Mouse (Mus musculus) forebrain, embryonic 15.5 days (tissue): ENCODE measurements around the gene Ano10. TPM values are rescaled to one million over a fixed set of nuclear protein-coding genes. Genes with fewer than 3 reads are reported as not detected.

Experiments
- ATAC-seq: fragments of 200-750 bp; cut with Nextera tagmentation; replicated peaks from 2 replicates; pipeline ENCODE4 v1.8.0; 2017; ENCODE audit warnings: mild to moderate bottlenecking, moderate TSS enrichment, moderate library complexity
- H3K27ac ChIP-seq: fragments of 300-500 bp; sonication (generic); replicated peaks from 2 replicates; pipeline ENCODE4 v1.5.1; 2015; ENCODE audit warnings: mild to moderate bottlenecking, inconsistent platforms
- H3K27me3 ChIP-seq: fragments of 300-500 bp; sonication (generic); 2 replicates; pipeline ENCODE4 v1.6.1; 2015; ENCODE audit warnings: inconsistent platforms
- H3K36me3 ChIP-seq: fragments of 300-500 bp; sonication (generic); 2 replicates; pipeline ENCODE4 v1.6.1; 2015; ENCODE audit warnings: mild to moderate bottlenecking, inconsistent platforms
- H3K4me1 ChIP-seq: fragments of 300-500 bp; sonication (generic); 2 replicates; pipeline ENCODE4 v1.6.1; 2015; ENCODE audit warnings: inconsistent platforms
- H3K4me2 ChIP-seq: fragments of 300-500 bp; sonication (generic); replicated peaks from 2 replicates; pipeline ENCODE4 v1.6.1; 2015; ENCODE audit warnings: mild to moderate bottlenecking, inconsistent platforms
- H3K4me3 ChIP-seq: fragments of 300-500 bp; sonication (generic); 2 replicates; pipeline ENCODE4 v1.5.1; 2015; ENCODE audit warnings: mild to moderate bottlenecking, inconsistent platforms
- H3K9ac ChIP-seq: fragments of 300-500 bp; sonication (generic); replicated peaks from 2 replicates; pipeline ENCODE4 v1.6.1; 2015; ENCODE audit warnings: mild to moderate bottlenecking, inconsistent platforms
- H3K9me3 ChIP-seq: fragments of 300-500 bp; sonication (generic); 2 replicates; pipeline ENCODE4 v1.6.1; 2016; ENCODE audit warnings: inconsistent platforms
- WGBS: fragments of 180-500 bp; shearing (Covaris S2); methylation state at CpG from one replicate; pipeline ENCODE4 v1.1.7; 2015; ENCODE audit warnings: mixed read lengths; 5-methylcytosine and 5-hydroxymethylcytosine counted together
- polyA plus RNA-seq: library from polyadenylated mRNA; unstranded; fragments of >200 nt; fragmentation: Nextera tagmentation; extraction: Ambion mirVana; gene quantifications from 2 replicates; pipeline ENCODE4 v1.2.1, GENCODE M21; 2015

The Ano10 gene
- polyA plus RNA-seq, 1 experiment from 2014 or later, result 35.2 TPM

DNA sequence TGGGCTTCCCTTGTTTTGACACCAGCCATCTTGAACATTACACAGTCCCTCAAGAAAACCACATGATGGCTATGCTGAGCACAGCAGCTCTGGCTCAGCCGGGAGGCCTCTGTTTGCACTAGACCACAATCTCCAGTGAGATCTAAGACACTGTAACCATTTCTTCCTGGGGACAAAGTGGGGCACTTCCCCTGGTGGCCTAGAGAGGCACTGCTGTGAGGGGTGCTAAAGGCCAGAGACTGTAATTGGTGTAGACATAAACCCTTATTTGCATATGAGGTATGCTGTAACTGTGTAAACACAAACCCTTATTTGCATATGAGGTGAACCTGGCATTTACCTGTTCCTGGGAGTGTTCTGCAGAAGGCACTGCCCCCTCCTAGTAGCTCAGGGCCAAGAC is 105.5 kb downstream of the Ano10 start:
- Histone ChIP-seq H3K4me1 (peaks cover 12% of the 10 kb centered on the region), H3K4me3 (no peak overlapping the region), H3K27ac (no peak overlapping the region), H3K9me3 (no peaks in the 10 kb centered on the region), H3K36me3 (no peaks in the 10 kb centered on the region), H3K9ac (no peak overlapping the region), H3K4me2 (no peak overlapping the region), H3K27me3 (no peaks in the 10 kb centered on the region)
- WGBS, result 59% methylated on average over 1 of the region's 1 CpGs
- no peak for ATAC-seq

- no peaks in the 10 kb centered on the region for H3K9me3 ChIP-seq
- ATAC-seq, result no peak
- WGBS, result 92% methylated on average over 7 of the region's 7 CpGs
- no peaks in the 10 kb centered on the region for H3K4me1 ChIP-seq
- H3K27me3 ChIP-seq, result no peaks in the 10 kb centered on the region
- H3K36me3 ChIP-seq, result no peaks in the 10 kb centered on the region
- H3K9ac ChIP-seq, result no peak overlapping the region
- no peak overlapping the region for H3K27ac ChIP-seq
- H3K4me2 ChIP-seq, result no peak overlapping the region
- H3K4me3 ChIP-seq, result no peak overlapping the region
These were observed 106.7 kb downstream of the Ano10 start for GRCm38 (mm10) chr9:122187451-122187921.

DNA sequence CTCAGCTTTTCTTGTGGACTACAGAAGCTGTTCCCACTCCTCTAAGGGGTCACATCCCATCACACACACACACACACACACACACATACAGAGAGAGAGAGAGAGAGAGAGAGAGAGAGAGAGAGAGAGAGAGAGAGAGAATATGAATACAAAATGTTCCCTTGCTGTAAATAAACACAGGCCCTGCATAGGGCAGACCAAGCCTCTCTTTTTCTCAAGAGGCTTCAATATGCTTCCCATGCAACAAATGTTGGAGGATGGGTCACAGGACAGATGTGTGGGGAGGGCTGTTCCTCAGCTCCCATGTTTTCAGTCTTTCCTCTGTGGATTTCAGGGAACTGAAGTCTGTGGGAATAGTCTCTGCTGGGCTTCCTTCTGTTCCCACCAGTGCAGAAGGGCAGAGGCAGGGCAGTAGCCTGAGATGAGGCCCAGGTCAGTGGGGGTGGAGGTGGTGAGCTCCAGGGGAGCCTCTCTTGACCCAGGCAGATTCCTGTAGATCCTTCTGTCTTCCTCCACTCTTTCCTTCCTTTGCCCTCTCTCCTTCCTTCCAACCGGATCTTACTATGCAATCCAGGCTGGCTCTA is 107.5 kb downstream of the Ano10 start:
- no peak for ATAC-seq
- H3K4me1 ChIP-seq, result no peaks in the 10 kb centered on the region
- 88% methylated on average over 1 of the region's 1 CpGs for WGBS

DNA sequence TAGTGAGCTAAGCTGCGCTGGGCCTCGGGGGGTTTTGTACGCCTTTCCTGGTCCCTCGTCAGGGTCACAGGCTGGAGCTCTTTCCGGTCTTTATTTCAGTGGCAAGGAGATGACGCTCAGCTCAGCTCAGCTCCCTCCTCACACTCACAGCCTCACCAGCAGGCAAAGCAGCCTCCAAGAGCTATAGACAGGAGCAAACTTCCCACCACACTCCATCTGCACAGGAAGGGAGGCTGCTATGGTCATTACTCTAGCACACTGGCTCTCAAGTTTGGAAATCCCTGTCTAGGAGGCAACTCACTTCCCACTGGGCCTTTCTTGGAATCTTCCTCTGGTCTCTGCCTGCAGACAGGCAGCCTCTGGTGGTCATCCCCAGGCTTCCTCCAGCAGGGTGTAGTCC is 108.3 kb downstream of the Ano10 start:
- ATAC-seq, result no peak
- WGBS, result 84% methylated on average over 6 of the region's 6 CpGs
- no peak overlapping the region for H3K4me3 ChIP-seq
- no peaks in the 10 kb centered on the region for H3K9me3 ChIP-seq
- no peak overlapping the region for H3K4me2 ChIP-seq
- H3K9ac ChIP-seq, result no peak overlapping the region
- H3K36me3 ChIP-seq, result no peaks in the 10 kb centered on the region
- H3K27ac ChIP-seq, result no peak overlapping the region
- H3K4me1 ChIP-seq, result no peaks in the 10 kb centered on the region
- H3K27me3 ChIP-seq, result no peaks in the 10 kb centered on the region

More for the DNA sequence above, 107.5 kb downstream of the Ano10 start:
- no peak overlapping the region for H3K4me2 ChIP-seq
- no peaks in the 10 kb centered on the region for H3K27me3 ChIP-seq
- H3K9ac ChIP-seq, result no peak overlapping the region
- no peak overlapping the region for H3K4me3 ChIP-seq
- H3K9me3 ChIP-seq, result no peaks in the 10 kb centered on the region
- H3K27ac ChIP-seq, result no peak overlapping the region
- no peaks in the 10 kb centered on the region for H3K36me3 ChIP-seq

GRCm38 (mm10) chr9:122185061-122185460 is 109.2 kb downstream of the Ano10 start:
- no peak overlapping the region for H3K4me3 ChIP-seq
- peak; percentile 58; the same call in 1 of the 2 replicates for ATAC-seq
- no peaks in the 10 kb centered on the region for H3K36me3 ChIP-seq
- H3K27ac ChIP-seq, result no peak overlapping the region
- H3K9me3 ChIP-seq, result no peaks in the 10 kb centered on the region
- H3K27me3 ChIP-seq, result no peaks in the 10 kb centered on the region
- no peak overlapping the region for H3K4me2 ChIP-seq
- 23% methylated on average over 2 of the region's 2 CpGs for WGBS
- H3K9ac ChIP-seq, result no peak overlapping the region
- H3K4me1 ChIP-seq, result no peaks in the 10 kb centered on the region

- Histone ChIP-seq H3K27me3 (no peaks in the 10 kb centered on the region), H3K9me3 (no peaks in the 10 kb centered on the region), H3K4me2 (no peak overlapping the region), H3K4me1 (no peaks in the 10 kb centered on the region), H3K4me3 (no peak overlapping the region), H3K9ac (no peak overlapping the region), H3K36me3 (no peaks in the 10 kb centered on the region), H3K27ac (no peak overlapping the region)
- WGBS, result 91% methylated on average over 3 of the region's 3 CpGs
- no peak for ATAC-seq
These were observed 109.9 kb downstream of the Ano10 start for GRCm38 (mm10) chr9:122184329-122184728.

DNA sequence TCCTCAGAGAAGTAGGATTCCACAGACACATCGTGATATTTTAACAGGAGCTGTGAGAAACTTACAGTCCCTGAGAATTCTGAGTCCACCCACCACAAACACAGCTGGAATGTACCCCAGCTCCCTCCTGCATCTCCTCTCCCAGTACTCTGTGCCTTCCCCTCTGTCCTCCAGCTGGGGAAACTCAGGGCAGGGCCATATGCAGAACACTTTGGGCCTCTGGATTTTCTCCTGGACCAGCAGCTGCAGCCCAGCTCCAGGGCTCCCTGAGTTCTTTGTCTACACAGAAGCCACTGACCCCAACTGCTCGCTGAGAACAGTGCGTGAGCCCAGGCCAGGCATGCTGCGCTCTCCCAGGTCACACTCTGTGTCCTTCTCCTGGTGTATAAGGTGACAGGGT is 111.1 kb downstream of the Ano10 start:
- Histone ChIP-seq H3K9ac (no peak overlapping the region), H3K27ac (no peak overlapping the region), H3K4me2 (no peak overlapping the region), H3K27me3 (no peaks in the 10 kb centered on the region), H3K9me3 (no peaks in the 10 kb centered on the region), H3K4me3 (no peak overlapping the region), H3K36me3 (no peaks in the 10 kb centered on the region), H3K4me1 (no peaks in the 10 kb centered on the region)
- WGBS, result 83% methylated on average over 4 of the region's 4 CpGs
- ATAC-seq, result no peak

GRCm38 (mm10) chr9:122180105-122180504 is 114.1 kb downstream of the Ano10 start:
- Histone ChIP-seq H3K4me2 (no peak overlapping the region), H3K9me3 (no peaks in the 10 kb centered on the region), H3K27me3 (no peaks in the 10 kb centered on the region), H3K36me3 (no peaks in the 10 kb centered on the region), H3K27ac (no peak overlapping the region), H3K9ac (no peak overlapping the region), H3K4me3 (no peak overlapping the region), H3K4me1 (no peaks in the 10 kb centered on the region)
- 86% methylated on average over 3 of the region's 3 CpGs for WGBS
- no peak for ATAC-seq

DNA sequence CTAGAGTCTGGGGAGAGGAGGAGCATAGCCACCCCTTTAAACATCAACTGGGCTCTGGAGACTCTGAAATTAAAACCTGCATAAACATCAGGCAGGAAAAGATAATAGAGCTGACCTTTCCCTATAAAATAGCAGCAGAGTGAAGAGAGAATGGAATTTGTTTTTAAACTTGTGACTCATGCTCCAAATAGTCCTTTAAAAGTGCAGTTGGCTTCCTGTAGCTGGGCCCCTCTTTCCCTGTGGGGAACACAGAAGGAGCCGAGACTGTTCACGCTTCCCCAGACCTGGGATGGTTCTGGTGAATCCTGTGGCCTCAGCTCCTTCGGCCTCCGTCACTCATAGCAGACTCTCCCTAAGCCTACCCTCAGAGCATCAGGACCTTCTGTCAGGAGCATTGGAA is 115.8 kb downstream of the Ano10 start:
- H3K4me3 ChIP-seq, result no peak overlapping the region
- no peak overlapping the region for H3K9ac ChIP-seq
- H3K27ac ChIP-seq, result no peak overlapping the region
- no peaks in the 10 kb centered on the region for H3K36me3 ChIP-seq
- no peak overlapping the region for H3K4me2 ChIP-seq
- no peaks in the 10 kb centered on the region for H3K27me3 ChIP-seq
- ATAC-seq, result no peak
- H3K9me3 ChIP-seq, result no peaks in the 10 kb centered on the region
- peaks cover 7% of the 10 kb centered on the region; the same call in 1 of the 2 replicates for H3K4me1 ChIP-seq
- WGBS, result 82% methylated on average over 4 of the region's 4 CpGs

DNA sequence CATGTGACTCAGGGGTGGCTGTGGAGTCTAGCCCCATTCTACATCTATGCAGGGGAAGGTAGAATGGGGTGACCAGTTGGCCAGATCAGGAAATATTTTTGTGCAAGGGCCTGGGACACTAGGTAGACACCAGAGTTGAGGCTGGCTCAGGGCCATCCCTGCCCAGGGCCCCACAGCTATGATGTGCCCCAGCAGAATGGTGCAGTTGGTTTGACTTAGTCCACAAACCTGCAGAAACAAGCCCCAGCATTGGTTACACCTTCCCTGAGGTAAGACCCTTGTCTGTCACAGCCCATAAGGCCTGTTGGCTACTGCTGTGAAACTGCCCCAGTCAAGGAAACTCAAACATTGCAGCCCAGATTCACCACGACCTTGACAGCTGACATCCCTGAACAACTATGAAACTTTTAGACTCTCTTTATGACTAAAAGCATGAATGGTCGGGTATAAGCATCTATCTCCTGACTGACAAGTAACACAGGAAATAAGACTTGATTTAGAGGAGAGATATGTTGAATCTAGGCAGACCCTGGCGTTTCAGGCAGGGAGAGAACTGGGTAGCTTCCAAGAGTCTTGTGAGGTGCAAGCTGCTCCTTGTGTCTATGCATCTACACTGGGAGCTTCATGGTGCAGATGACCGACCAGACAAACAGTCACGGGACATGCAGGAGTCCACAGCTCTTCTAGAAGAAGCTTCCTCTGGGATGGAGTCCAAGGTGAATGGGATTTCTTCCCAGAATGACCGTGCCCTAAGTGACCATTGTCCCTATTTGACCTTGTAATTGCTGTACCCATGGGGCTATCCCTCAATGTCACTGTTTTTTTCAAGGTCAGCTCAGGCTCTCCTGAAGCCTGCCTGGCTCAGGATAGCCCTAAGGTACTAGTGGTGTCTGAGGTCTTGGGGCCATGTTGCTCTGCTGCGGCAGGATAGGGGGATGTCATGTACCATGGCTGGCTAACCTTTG is 116.7 kb downstream of the Ano10 start:
- Histone ChIP-seq H3K4me1 (peaks cover 8% of the 10 kb centered on the region; the same call in 1 of the 2 replicates), H3K9me3 (no peaks in the 10 kb centered on the region), H3K9ac (no peak overlapping the region), H3K27me3 (no peaks in the 10 kb centered on the region), H3K4me3 (no peak overlapping the region), H3K4me2 (no peak overlapping the region), H3K36me3 (no peaks in the 10 kb centered on the region), H3K27ac (no peak overlapping the region)
- WGBS, result 87% methylated on average over 7 of the region's 7 CpGs
- no peak for ATAC-seq

DNA sequence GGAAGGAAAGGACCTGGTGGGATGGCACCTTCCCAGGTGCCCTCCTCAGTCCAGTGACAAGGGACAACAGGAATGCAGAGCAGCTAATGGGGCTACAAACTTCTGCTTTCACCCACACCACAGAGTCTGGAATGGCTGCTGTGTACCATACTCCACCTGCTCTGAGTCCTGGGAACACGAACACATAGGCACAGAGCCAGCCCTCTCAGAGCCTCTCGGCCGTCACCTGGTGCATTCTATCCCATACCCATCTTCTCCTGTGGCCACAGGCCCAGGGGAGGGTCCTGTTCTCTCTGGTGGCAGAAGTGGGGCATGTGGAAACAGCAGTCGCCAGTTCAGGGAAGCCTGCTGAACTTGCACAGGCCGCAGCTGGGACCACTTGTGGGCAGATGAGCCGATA is 119.5 kb downstream of the Ano10 start:
- H3K27me3 ChIP-seq, result no peaks in the 10 kb centered on the region
- 86% methylated on average over 6 of the region's 6 CpGs for WGBS
- no peak overlapping the region for H3K4me2 ChIP-seq
- no peak overlapping the region for H3K27ac ChIP-seq
- no peak overlapping the region for H3K9ac ChIP-seq
- peaks cover 4% of the 10 kb centered on the region; the same call in 1 of the 2 replicates for H3K36me3 ChIP-seq
- no peaks in the 10 kb centered on the region for H3K9me3 ChIP-seq
- ATAC-seq, result no peak
- no peak overlapping the region for H3K4me3 ChIP-seq
- peaks cover 8% of the 10 kb centered on the region; the same call in 1 of the 2 replicates for H3K4me1 ChIP-seq

DNA sequence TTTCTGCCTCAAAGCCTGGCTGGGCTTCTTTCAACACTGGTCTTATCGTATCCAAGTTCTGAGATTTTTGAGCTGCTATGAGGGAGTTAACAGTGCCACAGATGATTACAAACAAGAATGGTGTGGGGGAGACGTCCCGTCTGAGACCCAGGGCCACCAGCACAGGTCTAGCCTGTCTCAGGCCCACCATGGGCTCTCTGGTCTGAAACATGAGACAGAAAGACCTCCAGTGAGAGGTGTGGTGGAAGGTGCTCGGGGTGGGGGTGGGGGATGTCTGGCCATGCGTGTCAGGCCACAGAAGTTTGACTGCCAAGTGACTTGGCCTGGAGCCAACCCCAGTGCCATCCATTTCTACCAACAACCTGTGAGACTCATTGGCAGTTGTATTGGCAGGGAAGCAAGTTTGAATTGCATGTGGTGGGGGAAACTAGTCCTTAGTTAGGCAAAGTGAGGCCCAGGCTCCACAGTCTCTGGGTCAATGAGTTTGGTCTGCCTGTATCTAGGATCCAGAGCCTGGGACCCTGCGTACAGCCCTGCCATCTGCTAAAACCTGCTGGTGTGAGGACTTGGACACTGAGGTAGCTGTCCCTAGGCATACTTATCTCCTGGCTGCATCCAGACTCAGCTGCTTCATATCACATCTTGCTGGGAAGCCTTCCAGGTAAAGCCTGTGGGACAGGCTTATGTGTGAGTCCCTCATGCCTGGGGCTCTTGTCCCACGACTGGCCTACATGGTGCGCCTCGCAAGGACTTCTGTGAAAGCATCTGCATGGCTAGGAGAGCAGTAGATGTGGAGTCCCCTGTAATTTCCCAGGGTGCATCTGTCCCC is 120.6 kb downstream of the Ano10 start:
- ATAC-seq, result no peak
- peaks cover 5% of the 10 kb centered on the region; the same call in 1 of the 2 replicates for H3K36me3 ChIP-seq
- no peak overlapping the region for H3K9ac ChIP-seq
- no peak overlapping the region for H3K4me2 ChIP-seq
- H3K4me1 ChIP-seq, result peaks cover 8% of the 10 kb centered on the region; the same call in 1 of the 2 replicates
- no peak overlapping the region for H3K4me3 ChIP-seq
- no peaks in the 10 kb centered on the region for H3K27me3 ChIP-seq
- WGBS, result 75% methylated on average over 9 of the region's 9 CpGs
- H3K27ac ChIP-seq, result no peak overlapping the region
- H3K9me3 ChIP-seq, result no peaks in the 10 kb centered on the region
